Mouse (Mus musculus): ENCODE measurements around the gene Stxbp5l.
"Not testable (repeated sequence)": the region's sequence is repeated elsewhere in the genome, so short reads cannot be mapped to it uniquely, and the experiment has no call there.

Stxbp5l gene

GRCm38 (mm10) chr16:37384821-37385344 lies at the start of gene Stxbp5l:
Gene Stxbp5l, minus strand, starts transcription at chr16:37384962.
- peak; percentile 3 to 16 for DNase-seq

DNA sequence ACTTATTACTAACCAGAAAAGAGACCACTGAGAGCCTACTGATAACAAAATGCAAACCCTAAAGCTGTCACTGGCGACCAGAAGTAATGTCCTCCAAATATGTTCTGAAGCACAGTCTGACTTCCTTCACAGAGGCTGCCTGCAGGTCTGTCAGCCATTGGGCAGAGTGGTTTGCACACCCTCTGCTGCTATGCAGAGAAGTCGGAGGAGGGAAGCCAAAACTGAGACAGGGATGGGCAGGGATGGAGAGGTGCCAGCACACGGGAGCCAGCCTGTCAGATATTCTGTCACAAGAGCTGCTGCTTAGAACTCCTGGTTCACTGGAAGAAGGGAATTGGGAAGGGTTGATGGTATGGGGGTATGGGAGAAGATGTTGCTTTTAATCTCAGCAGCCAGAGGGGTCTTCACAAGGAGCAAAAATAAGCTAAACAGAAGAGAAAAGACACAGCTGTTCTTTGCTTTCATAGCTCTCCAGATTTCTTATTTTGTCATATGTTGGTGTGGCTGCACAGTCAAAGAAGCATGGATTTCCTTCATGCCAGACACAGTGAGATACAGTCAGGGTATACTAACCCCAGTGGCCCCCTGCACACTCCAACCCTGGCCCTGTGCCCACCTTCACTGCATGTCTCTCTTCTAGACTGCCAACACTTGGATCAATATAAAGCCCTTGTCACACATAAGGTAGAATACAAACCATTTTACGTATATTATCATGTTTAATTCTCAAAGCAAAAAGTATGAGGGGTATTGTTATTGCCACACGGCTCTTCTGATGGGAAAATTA lies 48.8 kb upstream of the Stxbp5l start:
- no peak for DNase-seq

DNA sequence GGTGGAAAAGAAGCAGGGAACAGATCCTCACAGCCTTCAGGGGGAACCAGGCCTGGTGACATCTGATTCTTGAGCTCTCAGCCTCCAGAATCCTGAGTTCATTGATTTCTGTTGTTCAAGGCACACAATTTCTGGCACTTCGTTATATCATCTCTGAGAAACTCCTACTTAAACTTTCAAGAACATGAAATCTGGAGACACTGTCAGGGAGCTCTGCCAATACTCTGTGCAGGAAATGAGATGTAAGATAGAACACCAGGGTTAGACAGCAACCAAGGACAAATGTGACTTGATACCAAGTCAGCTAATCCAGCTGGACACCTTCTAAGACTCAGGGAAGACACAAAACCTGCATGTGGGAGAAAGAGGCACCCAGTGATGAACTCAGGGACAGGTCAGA lies 40.7 kb upstream of the Stxbp5l start:
- no peak for DNase-seq

- DNase-seq = no peak
These were observed 38.1 kb upstream of the Stxbp5l start for GRCm38 (mm10) chr16:37422874-37423273.

GRCm38 (mm10) chr16:37421851-37422250 lies 37.1 kb upstream of the Stxbp5l start:
- no peak for DNase-seq

- DNase-seq = no peak
These were observed 35.8 kb upstream of the Stxbp5l start for GRCm38 (mm10) chr16:37420512-37420911.

DNA sequence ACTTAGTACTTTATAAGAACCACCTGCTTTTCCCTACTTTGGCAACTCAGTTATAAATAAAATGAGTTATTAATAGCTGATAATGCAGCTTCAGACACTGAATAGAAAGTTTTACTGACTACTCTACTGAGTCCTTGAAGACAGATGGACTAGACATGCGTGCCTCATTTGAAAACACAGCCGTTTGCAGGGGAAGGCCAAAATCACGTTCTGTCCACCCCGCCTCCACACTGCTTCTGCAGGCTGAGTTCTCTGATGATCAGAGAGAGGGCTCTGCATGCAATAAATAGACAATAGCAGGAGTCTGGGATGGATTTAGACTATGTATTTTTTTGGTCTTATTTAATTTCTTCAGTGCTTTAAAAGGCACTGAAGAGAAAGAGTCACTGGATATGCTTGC lies 20.8 kb upstream of the Stxbp5l start:
- no peak for DNase-seq

- DNase-seq = no peak
These were observed 20.2 kb upstream of the Stxbp5l start for GRCm38 (mm10) chr16:37404922-37405321.

GRCm38 (mm10) chr16:37389964-37390363 lies 5.2 kb upstream of the Stxbp5l start:
- DNase-seq = no peak

DNA sequence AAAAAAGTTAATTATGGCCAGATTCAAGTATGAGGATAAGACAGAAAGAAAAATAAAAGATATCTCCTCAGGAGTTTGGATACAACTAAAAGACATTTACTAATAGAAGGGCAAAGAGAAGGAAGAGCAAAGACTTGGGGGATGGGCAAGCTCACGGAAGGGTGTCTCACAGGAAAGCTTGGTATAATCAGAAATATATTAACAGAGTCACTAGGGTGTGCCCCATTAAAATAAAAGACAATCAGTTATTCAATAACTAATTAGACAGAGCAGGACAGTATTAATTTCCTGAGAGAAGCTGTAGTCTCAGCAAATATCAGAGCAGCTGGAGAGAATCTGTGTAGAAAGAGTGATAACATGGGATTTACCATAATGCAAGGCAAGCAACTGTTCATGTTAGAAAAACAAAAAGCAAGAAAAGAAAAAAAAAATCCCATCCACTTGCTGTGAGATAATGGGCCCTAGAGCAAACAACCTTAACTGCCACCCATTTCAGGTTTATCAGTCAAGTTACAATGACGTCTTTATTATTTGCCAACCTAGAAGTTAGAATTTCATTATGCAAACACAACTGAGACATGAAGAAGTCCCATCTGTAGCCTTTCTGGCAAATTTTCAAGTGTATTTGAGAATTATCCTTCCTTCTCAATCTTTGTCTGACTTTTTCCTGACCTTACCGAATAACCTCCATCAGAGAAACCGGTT lies 4.6 kb upstream of the Stxbp5l start:
- DNase-seq = no peak

- DNase-seq = peak in 1 of 2 experiments; percentile 2
These were observed 393 bp downstream of the Stxbp5l start for GRCm38 (mm10) chr16:37384369-37384768.

- no peak for DNase-seq
These were observed 1.3 kb downstream of the Stxbp5l start for GRCm38 (mm10) chr16:37383426-37383825.

DNA sequence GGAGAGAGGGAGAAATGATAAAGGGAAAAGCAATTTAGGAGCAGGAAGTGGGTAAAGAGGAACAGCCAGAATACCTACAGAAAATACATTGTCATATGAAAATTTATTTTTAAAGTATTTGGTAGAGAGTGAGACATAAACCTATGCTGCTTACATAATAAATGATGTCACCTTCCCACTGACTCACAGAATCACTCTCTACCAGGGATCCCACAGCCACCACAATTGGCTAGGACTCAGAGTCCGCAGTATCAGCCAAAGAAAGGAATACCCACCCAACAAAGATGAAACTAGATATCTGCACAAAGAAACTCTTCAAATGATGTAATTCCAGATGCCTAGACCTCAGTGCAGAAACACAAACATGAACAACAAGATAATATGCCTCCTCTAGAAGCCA lies 12.0 kb downstream of the Stxbp5l start:
- no peak for DNase-seq

- no peak for DNase-seq
These were observed 17.3 kb downstream of the Stxbp5l start for GRCm38 (mm10) chr16:37367426-37367825.

DNA sequence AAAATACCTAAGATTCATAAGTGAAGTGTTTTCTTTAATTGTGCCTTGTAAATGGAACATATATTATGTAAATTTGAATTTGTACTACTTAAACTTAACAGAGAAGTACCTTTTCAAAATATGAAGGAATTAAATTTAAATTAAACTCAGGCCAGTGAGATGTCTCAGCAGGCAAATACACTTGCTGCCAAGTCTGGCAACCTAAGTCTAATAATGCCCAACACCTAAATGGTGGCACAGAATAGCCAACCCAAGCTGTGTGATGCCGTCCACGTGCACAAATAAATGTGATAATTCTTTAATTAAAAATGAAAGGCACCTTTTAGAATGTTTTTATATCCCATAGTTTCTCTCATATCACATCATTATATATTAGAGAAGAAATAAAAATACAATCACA lies 20.8 kb downstream of the Stxbp5l start:
- no peak for DNase-seq

DNA sequence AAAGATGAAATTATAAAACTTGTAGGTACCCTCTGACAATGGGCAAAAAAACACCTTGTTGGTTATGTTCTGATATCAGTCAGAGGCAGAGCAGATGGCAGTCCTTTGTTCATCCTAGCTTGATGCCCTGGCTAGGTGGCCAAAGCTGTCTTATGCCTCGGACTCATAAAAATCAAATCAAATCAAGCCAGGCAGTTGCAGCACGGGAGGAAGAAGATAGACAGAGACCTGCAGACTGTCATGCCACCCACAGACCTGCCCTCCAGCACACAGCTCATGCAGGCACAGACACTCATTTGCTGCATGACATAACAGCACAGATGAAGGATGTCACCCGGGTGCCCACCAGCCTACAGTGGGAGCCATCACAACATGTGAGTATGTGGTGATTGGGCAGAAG lies 29.1 kb downstream of the Stxbp5l start:
- DNase-seq = no peak

GRCm38 (mm10) chr16:37347092-37347491 lies 37.7 kb downstream of the Stxbp5l start:
- DNase-seq = no peak

- no peak for DNase-seq
These were observed 39.8 kb downstream of the Stxbp5l start for GRCm38 (mm10) chr16:37344960-37345359.

DNA sequence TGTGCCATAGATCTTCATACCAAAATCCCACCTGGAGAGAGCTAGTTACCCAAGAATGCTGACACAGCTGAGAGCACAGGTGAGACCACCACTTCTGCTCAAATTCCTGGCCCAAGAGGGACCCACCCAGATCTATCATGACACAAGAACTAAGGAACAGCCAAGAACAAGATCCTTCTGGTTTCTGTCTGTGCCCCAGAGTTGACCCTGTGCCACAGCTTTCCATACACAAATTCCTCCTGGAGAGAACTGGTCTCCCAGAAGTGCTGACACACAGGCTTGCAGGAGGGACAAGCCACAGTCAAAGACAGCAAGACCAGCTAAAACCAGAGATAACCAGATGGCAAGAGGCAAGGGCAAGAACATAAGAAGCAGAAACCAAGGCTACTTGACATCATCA lies 43.3 kb downstream of the Stxbp5l start:
- DNase-seq = not testable (repeated sequence)

GRCm38 (mm10) chr16:37338177-37338576 lies 46.6 kb downstream of the Stxbp5l start:
- DNase-seq = no peak

DNA sequence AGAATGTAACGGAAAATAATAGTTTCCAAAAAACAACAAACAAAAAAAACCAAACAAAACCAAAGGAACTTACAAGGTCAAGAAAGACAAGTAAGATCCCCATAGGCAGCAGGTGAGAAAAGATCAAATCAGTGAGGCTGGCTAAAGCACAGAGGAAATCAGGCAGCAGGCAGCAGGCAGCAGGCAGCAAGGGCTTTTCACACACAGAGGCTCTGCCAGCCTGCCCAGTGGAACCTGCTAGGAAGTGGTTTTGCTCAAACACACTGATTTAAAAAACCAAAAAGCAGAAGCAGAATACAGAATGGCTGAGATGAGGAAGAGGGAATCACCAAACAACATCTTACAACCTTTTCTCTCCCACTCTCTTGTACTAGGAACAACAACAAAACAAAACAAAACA lies 47.2 kb downstream of the Stxbp5l start:
- no peak for DNase-seq

GRCm38 (mm10) chr16:37304441-37304840 lies 80.3 kb downstream of the Stxbp5l start:
- no peak for DNase-seq

DNA sequence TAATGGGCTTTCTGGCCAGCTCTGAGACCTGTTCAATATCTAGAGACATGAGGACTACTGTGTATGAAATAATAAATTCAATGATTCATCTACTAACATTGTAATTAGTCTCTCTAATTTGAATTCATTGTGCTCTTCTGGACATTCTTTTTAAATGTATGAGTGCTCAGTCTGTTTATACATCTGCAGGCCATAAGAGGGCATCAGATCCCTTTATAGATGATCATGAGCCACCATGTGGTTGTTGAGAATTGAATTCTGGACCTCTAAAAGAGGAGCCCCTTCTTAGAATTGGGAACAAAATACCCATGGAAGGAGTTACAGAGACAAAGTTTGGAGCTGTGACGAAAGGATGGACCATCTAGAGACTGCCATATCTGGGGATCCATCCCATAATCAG lies 92.2 kb downstream of the Stxbp5l start:
- no peak for DNase-seq

GRCm38 (mm10) chr16:37280206-37280605 lies 104.6 kb downstream of the Stxbp5l start:
- DNase-seq = no peak
